Mouse (Mus musculus): ENCODE data around the gene Pbx1. TPM values are rescaled to one million over a fixed set of nuclear protein-coding genes. Genes with fewer than 3 reads are reported as not detected.

Pbx1 gene
- total RNA-seq, 2 experiments from 2014 or later: 5.2 to 5.6 TPM

DNA sequence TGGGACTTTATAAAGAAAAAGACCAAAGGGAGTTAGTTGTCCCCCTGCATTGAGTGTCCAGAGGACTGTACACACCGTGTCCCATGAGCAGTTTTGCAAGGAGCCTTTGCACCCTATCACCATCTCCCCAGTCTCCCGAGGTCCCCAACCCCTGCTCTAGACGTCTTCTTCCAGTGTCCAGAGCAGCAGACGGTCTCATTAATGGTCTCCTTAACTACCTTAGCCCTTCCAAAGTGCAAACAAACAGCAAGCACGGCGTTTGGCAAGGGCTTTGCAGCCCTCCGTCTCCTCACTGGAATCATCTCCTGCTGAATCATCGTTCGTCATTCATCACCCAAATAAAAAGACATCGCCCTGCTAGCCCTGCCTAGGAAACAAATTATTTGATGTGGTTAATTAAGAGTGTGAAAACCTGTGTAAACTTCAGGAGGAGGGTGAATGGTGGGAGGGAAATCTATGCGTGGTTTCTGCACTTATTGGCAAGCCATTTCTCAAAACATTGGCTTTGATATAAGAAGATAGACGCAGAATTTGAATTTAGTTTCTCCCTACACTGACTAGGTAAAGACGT, 113.1 kb downstream of the Pbx1 start:
- ATAC-seq (replicated peaks; ENCODE audit: low FRiP score, poor library complexity, severe bottlenecking): no peak

DNA sequence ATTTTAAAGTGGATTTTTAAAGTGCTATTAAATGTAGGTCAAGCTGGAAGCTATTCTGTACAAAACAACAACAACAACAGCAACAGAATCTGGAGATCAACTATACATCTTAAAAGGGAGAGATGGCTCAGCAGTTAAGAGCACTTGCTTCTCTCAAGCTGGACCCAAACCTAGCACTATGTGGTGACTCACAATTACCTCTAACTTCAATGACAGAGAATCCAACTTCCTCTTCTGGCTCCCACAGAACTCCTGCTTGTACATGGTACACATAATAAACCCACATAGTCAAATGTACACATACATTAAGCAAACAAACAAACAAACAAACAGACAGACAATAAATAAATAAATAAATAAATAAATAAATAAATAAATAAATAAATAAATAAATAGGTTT, 118.3 kb downstream of the Pbx1 start:
- no peak for ATAC-seq (replicated peaks; ENCODE audit: low FRiP score, poor library complexity, severe bottlenecking)

DNA sequence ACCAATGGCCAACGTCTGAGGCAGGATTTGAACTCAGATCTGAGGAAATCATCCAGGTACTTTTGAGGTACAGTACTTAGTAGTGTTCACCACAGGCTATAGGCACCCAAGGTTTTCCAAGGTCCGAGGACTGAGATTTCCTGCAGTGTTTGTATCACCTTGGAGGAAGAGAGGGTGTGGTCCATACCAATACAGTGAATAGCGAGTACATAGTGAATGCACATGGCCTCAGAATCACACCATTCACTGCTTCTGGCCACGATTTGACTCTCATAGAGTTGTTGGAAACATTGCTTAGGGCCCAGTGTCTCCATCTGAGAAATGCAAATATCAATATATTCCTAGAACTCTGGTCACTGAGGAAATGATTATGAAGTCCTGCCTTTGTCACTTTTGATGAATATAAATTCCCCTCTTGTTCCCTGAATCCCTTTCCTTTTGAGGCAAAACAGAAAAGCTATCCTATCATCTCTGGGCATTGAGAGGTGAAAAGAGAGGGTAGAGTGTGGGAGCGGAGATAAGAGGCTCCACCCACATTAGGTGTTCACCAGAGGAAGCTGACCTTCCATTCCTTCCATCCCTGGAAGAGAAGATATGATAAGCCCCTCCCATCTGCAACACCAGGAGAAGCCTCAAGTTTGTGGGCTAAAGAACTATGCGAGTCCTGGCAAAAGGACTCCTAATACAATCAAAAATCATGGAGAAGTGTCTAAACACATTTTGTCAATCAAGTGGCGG, 119.2 kb downstream of the Pbx1 start:
- ATAC-seq (replicated peaks; ENCODE audit: low FRiP score, poor library complexity, severe bottlenecking): peak; percentile 97

GRCm38 (mm10) chr1:168309101-168309521, 123.0 kb downstream of the Pbx1 start:
- ATAC-seq (replicated peaks; ENCODE audit: low FRiP score, poor library complexity, severe bottlenecking): no peak

GRCm38 (mm10) chr1:168307275-168308182, 124.5 kb downstream of the Pbx1 start:
- ATAC-seq (replicated peaks; ENCODE audit: low FRiP score, poor library complexity, severe bottlenecking): 0 out of 2 replicates have a peak, but pooled peaks have one; percentile 15

DNA sequence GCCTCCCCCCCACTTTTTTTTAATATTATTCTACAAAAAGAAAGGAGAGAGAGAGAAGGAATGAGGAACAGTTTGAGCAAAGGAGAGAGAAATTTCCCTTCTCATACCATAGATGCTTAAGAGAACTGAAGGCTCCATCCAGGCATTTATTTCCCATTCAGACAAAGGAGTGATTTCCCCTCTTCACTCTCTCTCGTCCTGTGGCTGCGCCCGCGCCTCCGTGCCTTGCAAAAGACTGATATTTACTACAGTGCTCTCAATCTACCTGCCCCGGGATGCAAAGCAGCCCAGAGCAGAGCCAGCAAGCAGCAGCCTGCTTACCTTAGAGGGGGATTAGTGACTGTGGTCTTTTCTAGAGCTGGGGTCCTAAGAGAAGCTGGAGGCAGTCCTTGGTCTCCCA, 131.6 kb downstream of the Pbx1 start:
- no peak for ATAC-seq (replicated peaks; ENCODE audit: low FRiP score, poor library complexity, severe bottlenecking)

DNA sequence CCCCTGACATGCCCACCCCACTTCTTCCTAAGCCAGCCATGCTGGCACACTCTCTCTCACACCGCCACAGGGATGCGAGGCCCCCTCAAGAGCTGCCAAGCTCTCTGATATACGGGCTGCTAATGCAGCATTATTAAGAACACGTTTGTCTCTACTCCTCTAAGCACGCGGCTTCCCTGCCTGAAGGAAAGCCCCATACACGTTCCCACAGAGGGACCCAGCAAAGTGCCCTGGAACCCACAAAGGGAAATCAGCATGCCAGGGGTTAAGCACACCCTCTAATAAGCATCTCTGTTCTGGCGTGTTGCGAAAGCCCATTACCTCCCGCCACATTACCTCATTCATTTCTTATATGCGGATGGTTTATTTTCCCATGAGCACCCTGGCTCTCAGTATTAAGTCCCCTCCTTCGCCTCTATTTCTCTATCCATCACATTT, 132.1 kb downstream of the Pbx1 start:
- ATAC-seq (replicated peaks; ENCODE audit: low FRiP score, poor library complexity, severe bottlenecking): no peak

DNA sequence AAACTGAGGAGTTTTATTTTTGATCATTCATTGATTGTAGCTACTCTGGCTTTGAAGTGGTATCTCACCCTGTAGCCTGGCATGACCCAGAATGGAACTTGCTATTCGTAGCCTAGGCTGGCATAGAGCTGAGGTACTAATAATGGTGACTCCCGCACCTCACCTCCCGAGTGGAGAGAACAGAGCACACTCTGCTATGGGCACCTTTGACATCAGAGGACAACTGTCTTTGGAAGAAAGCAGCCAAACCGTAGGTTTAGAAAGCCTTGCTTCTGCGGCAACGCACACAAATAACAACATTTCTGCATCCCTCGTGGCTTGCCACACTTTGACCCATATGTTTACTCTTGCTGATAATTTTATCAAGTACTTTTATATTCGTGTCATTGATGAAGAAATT, 132.9 kb downstream of the Pbx1 start:
- ATAC-seq (replicated peaks; ENCODE audit: low FRiP score, poor library complexity, severe bottlenecking): no peak

DNA sequence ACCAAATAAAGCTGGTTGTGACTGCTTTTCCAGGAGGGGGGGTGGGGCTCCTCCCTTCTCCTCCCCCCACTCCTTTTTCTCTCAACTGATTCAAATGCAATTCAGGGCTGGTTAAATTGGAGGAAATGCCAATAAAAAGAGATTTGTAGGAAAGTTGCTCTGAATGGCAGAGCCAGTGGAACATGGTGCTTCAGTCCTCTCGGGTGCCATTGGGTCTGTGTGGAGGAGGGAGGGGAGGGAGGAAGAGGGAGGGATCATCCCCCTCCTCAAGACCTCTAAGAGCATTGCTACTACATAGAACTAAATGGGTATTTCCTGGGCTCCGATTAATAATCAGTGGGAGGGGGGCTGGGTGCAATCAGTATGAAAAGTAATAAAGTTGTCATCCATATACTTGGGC, 135.8 kb downstream of the Pbx1 start:
- ATAC-seq (replicated peaks; ENCODE audit: low FRiP score, poor library complexity, severe bottlenecking): no peak

- no peak for ATAC-seq (replicated peaks; ENCODE audit: low FRiP score, poor library complexity, severe bottlenecking)
Measured at GRCm38 (mm10) chr1:168295782-168296181, 136.3 kb downstream of the Pbx1 start.

DNA sequence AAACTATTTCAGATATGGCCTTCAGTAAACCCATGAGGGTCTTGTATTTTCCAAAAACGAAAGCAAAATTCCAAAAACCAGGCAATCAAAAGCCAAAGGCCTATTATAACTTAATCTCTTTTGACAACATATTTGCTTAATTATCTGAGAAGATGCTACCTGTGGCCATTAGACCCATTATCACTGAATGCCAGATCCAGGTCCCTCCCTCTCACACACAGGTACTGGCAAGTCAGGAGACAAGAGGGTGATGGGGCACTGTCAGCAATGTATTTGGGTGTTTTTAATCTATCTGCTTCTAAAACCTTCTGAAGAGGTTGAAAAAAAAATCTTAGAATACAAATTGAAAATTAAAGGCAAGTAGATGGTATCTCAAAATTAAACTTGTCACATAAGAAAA, 138.4 kb downstream of the Pbx1 start:
- no peak for ATAC-seq (replicated peaks; ENCODE audit: low FRiP score, poor library complexity, severe bottlenecking)

DNA sequence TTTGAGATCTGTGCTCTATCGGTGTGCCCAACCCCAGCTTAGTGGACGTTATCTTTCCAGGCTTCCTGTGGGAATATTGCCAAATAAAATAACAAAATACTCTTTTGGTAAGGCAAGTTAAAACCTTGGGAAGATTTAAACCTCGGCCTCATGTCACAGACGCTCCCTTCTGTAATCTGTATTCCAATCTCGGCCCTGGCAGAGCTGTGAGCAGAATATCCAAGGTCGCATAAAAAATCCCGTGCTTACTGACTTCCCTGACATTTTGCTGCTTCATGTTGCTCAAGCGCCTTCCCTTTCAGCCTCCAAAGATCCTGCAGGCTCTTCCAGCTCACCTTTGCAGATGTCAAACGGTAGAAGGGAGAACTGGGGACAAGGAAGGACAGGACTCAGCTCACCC, 140.0 kb downstream of the Pbx1 start:
- no peak for ATAC-seq (replicated peaks; ENCODE audit: low FRiP score, poor library complexity, severe bottlenecking)

GRCm38 (mm10) chr1:168291643-168292040, 140.4 kb downstream of the Pbx1 start:
- peak; percentile 19 for ATAC-seq (replicated peaks; ENCODE audit: low FRiP score, poor library complexity, severe bottlenecking)

GRCm38 (mm10) chr1:168291001-168291642, 140.9 kb downstream of the Pbx1 start:
- ATAC-seq (replicated peaks; ENCODE audit: low FRiP score, poor library complexity, severe bottlenecking): peak; percentile 78

DNA sequence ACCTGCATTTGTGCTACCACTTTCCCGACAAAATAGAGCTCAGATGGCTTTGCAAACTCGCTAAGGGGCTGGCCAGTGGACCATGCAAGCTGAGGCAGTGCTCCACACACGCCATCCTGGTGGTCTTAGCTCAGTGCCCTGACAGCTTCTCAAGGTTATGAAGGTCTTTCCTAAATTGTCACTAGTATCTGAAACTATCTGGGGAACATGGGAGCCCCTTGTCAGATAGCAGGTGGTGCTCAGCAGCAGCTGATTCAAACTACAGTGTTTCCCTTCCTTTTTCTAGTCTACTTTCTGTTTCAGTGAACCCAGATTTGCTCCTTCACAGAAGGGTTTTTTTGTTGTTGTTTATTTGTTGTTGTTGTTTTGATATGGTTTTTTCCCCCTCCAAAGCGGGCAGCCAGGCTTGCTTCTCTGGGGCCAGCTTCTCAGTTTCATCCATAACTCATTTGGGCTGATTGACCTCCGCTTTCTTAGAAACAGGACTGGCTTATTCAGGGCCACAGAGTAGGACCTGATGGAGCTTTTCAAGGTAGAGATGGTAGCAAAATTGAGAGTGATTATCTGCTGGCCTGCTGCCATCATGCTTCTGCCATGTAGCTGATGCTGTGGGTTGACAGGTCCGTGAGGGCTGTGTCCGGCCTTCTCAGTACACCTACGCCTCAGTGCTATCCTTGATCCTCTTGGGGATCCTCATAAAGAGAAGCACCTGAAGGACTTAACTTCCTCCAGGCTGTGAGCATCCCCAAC, 141.7 kb downstream of the Pbx1 start:
- ATAC-seq (replicated peaks; ENCODE audit: low FRiP score, poor library complexity, severe bottlenecking): no peak

GRCm38 (mm10) chr1:168288891-168289545, 143.1 kb downstream of the Pbx1 start:
- ATAC-seq (replicated peaks; ENCODE audit: low FRiP score, poor library complexity, severe bottlenecking): no peak

GRCm38 (mm10) chr1:168287843-168288591, 144.1 kb downstream of the Pbx1 start:
- ATAC-seq (replicated peaks; ENCODE audit: low FRiP score, poor library complexity, severe bottlenecking): peak; percentile 79

Measured in erythroblast, adult 5-6 weeks (primary cell).